Mouse (Mus musculus): ENCODE data around the gene 4930402H24Rik. TPM values are rescaled to one million over a fixed set of nuclear protein-coding genes. Genes with fewer than 3 reads are reported as not detected.

4930402H24Rik gene
- polyA plus RNA-seq, 1 experiment from 2014 or later, result 15.6 TPM

GRCm38 (mm10) chr2:130760876-130761275 is 145.3 kb downstream of the 4930402H24Rik start:
- H3K4me1 ChIP-seq (ENCODE audit: insufficient read depth, low read depth, low read length), result no peaks in the 10 kb centered on the region
- H3K36me3 ChIP-seq (ENCODE audit: insufficient read depth, low read length), result peaks cover 21% of the 10 kb centered on the region; the same call in 1 of the 2 replicates
- H3K9me3 ChIP-seq (ENCODE audit: low read length), result no peaks in the 10 kb centered on the region
- H3K4me2 ChIP-seq (replicated peaks; ENCODE audit: low read depth, low read length), result no peak overlapping the region
- H3K9ac ChIP-seq (replicated peaks; ENCODE audit: low read depth), result no peak overlapping the region
- H3K27me3 ChIP-seq (replicated peaks; ENCODE audit: insufficient read depth, low read length), result no peaks in the 10 kb centered on the region
- H3K27ac ChIP-seq (ENCODE audit: low read length), result no peak overlapping the region
- DNase-seq (ENCODE audit: low spot score) (no peak), ATAC-seq (no peak)
- WGBS, result 83% methylated on average over 6 of the region's 6 CpGs
- TF ChIP-seq CTCF (IDR thresholded peaks at IDR 0.05) (no peak), EP300 (IDR thresholded peaks at IDR 0.05) (no peak)
- H3K4me3 ChIP-seq (ENCODE audit: low read depth, low read length), result no peak overlapping the region

DNA sequence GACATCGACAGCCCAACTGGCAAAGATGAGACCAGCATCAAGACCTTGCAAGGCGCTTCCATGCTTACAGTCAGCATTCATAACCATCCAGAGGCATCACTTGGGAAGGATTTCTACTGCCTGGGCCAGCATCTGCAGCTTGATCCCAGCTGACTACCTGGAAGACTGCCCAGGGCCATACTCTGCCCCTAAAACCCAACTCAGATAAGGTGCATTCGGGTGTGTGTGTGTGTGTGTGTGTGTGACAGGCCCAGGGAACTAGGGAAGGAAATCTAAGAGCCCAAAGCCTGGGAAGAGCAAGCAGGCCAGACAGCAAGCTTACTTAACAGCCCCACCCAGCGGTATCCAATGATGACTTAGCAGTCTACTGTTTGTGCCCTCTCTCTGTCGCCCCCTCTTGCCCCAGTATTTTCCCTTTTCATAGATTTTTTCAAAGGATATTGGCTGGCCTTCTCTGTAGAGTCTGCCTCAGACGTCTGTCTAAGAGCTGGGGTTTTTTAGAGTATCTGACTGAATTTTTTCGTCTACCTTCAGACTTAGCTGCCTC is 151.1 kb downstream of the 4930402H24Rik start:
- 49% methylated on average over 7 of the region's 7 CpGs for WGBS
- ATAC-seq (no peak), DNase-seq (ENCODE audit: low spot score) (no peak)
- Histone ChIP-seq H3K4me1 (ENCODE audit: insufficient read depth, low read depth, low read length) (no peaks in the 10 kb centered on the region), H3K9ac (replicated peaks; ENCODE audit: low read depth) (no peak overlapping the region), H3K4me3 (ENCODE audit: low read depth, low read length) (no peak overlapping the region), H3K9me3 (ENCODE audit: low read length) (no peaks in the 10 kb centered on the region), H3K4me2 (replicated peaks; ENCODE audit: low read depth, low read length) (no peak overlapping the region), H3K27ac (ENCODE audit: low read length) (no peak overlapping the region), H3K27me3 (replicated peaks; ENCODE audit: insufficient read depth, low read length) (no peaks in the 10 kb centered on the region), H3K36me3 (ENCODE audit: insufficient read depth, low read length) (no peaks in the 10 kb centered on the region)
- TF ChIP-seq EP300 (IDR thresholded peaks at IDR 0.05) (no peak), CTCF (IDR thresholded peaks at IDR 0.05) (no peak)

DNA sequence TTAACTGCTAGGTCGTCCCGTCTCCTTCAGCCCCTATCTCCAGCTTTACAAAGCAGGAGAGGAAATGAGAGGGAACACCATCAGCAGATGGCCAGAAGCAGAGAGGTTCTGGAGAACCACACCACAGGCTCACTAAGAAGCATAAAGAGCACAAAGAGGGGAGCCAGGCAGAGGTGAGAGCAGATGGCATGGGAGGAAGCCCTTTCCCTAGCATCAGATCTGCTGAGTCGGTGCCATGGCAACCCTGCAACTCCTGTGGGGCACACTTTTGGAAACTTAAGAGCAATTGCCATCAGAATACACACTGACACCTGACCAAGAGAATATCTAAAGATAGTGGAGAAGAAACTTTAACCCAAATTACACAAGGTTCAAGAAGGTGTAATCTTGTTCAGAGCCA is 151.6 kb downstream of the 4930402H24Rik start:
- TF ChIP-seq EP300 (IDR thresholded peaks at IDR 0.05) (no peak), CTCF (IDR thresholded peaks at IDR 0.05) (no peak)
- no peak overlapping the region for H3K9ac ChIP-seq (replicated peaks; ENCODE audit: low read depth)
- no peaks in the 10 kb centered on the region for H3K9me3 ChIP-seq (ENCODE audit: low read length)
- no peaks in the 10 kb centered on the region for H3K27me3 ChIP-seq (replicated peaks; ENCODE audit: insufficient read depth, low read length)
- no peak for ATAC-seq
- no peaks in the 10 kb centered on the region for H3K4me1 ChIP-seq (ENCODE audit: insufficient read depth, low read depth, low read length)
- no peak overlapping the region for H3K27ac ChIP-seq (ENCODE audit: low read length)
- no peak for DNase-seq (ENCODE audit: low spot score)
- no peak overlapping the region for H3K4me3 ChIP-seq (ENCODE audit: low read depth, low read length)
- no peaks in the 10 kb centered on the region for H3K36me3 ChIP-seq (ENCODE audit: insufficient read depth, low read length)
- 87% methylated on average over 3 of the region's 3 CpGs for WGBS
- H3K4me2 ChIP-seq (replicated peaks; ENCODE audit: low read depth, low read length), result no peak overlapping the region

DNA sequence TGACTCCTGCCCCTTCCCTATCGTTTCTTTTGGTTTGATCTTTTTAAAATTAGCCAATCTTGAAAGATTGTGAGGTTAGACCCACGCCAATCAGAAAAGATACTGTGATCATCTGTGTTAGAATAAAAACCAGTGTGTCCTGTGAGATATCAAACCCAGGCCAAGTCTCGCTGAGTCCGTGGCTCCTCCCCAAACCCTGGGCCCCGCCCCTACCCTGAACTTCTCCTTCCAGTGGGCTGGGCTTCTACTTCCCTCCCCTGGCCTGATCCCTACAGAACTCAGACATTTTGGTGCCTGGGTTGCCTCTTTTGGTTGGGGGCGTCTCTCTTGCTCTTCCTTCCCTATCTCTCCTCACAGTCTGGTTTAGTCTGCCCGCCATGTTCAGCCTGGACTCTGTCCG is 155.8 kb downstream of the 4930402H24Rik start:
- no peak overlapping the region for H3K27ac ChIP-seq (ENCODE audit: low read length)
- no peaks in the 10 kb centered on the region for H3K4me1 ChIP-seq (ENCODE audit: insufficient read depth, low read depth, low read length)
- H3K36me3 ChIP-seq (ENCODE audit: insufficient read depth, low read length), result peaks cover 23% of the 10 kb centered on the region; the same call in 1 of the 2 replicates
- TF ChIP-seq CTCF (IDR thresholded peaks at IDR 0.05) (no peak), EP300 (IDR thresholded peaks at IDR 0.05) (no peak)
- H3K9me3 ChIP-seq (ENCODE audit: low read length), result no peaks in the 10 kb centered on the region
- WGBS, result 56% methylated on average over 8 of the region's 8 CpGs
- H3K9ac ChIP-seq (replicated peaks; ENCODE audit: low read depth), result no peak overlapping the region
- DNase-seq (ENCODE audit: low spot score) (no peak), ATAC-seq (no peak)
- no peaks in the 10 kb centered on the region for H3K27me3 ChIP-seq (replicated peaks; ENCODE audit: insufficient read depth, low read length)
- H3K4me3 ChIP-seq (ENCODE audit: low read depth, low read length), result no peak overlapping the region
- no peak overlapping the region for H3K4me2 ChIP-seq (replicated peaks; ENCODE audit: low read depth, low read length)

- Histone ChIP-seq H3K27me3 (replicated peaks; ENCODE audit: insufficient read depth, low read length) (no peaks in the 10 kb centered on the region), H3K9me3 (ENCODE audit: low read length) (no peaks in the 10 kb centered on the region), H3K9ac (replicated peaks; ENCODE audit: low read depth) (no peak overlapping the region), H3K4me2 (replicated peaks; ENCODE audit: low read depth, low read length) (no peak overlapping the region), H3K27ac (ENCODE audit: low read length) (no peak overlapping the region), H3K36me3 (ENCODE audit: insufficient read depth, low read length) (peaks cover 31% of the 10 kb centered on the region), H3K4me3 (ENCODE audit: low read depth, low read length) (no peak overlapping the region), H3K4me1 (ENCODE audit: insufficient read depth, low read depth, low read length) (no peaks in the 10 kb centered on the region)
- WGBS, result 91% methylated on average over 3 of the region's 3 CpGs
- no peak for DNase-seq (ENCODE audit: low spot score)
- no peak for ATAC-seq
- TF ChIP-seq EP300 (IDR thresholded peaks at IDR 0.05) (no peak), CTCF (IDR thresholded peaks at IDR 0.05) (no peak)
Observed at GRCm38 (mm10) chr2:130749708-130750107, 156.5 kb downstream of the 4930402H24Rik start.

- no peak for TF ChIP-seq CTCF (IDR thresholded peaks at IDR 0.05)
- TF ChIP-seq EP300 (IDR thresholded peaks at IDR 0.05), result no peak
- Histone ChIP-seq H3K36me3 (ENCODE audit: insufficient read depth, low read length) (peaks cover 58% of the 10 kb centered on the region), H3K4me3 (ENCODE audit: low read depth, low read length) (no peak overlapping the region), H3K9ac (replicated peaks; ENCODE audit: low read depth) (no peak overlapping the region), H3K27me3 (replicated peaks; ENCODE audit: insufficient read depth, low read length) (no peaks in the 10 kb centered on the region), H3K4me2 (replicated peaks; ENCODE audit: low read depth, low read length) (no peak overlapping the region), H3K4me1 (ENCODE audit: insufficient read depth, low read depth, low read length) (no peaks in the 10 kb centered on the region), H3K9me3 (ENCODE audit: low read length) (no peaks in the 10 kb centered on the region), H3K27ac (ENCODE audit: low read length) (no peak overlapping the region)
- no peak for DNase-seq (ENCODE audit: low spot score)
- WGBS, result 100% methylated on average over 1 of the region's 1 CpGs
- ATAC-seq, result no peak
Observed at GRCm38 (mm10) chr2:130743576-130743975, 162.6 kb downstream of the 4930402H24Rik start.

DNA sequence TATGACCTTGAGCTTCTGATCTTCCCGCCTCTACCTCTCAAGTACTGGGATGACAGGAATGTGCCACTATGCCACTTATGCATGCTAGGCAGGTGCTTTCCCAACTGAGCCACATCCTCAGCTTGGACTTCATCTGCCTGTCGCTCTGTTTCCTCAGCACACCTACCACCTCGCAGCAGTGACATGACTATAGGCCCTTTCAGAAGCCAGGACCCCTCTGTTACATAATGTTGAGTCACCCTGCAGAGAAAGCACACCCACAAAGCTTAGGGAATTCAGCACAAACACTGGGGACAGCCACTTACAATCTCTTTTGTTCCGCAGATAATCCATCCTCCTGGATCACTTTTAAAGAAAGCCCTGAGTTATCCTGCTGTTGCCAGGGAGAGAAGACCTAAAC is 166.1 kb downstream of the 4930402H24Rik start:
- no peaks in the 10 kb centered on the region for H3K9me3 ChIP-seq (ENCODE audit: low read length)
- peaks cover 39% of the 10 kb centered on the region for H3K36me3 ChIP-seq (ENCODE audit: insufficient read depth, low read length)
- WGBS, result 64% methylated on average over 4 of the region's 4 CpGs
- no peaks in the 10 kb centered on the region for H3K4me1 ChIP-seq (ENCODE audit: insufficient read depth, low read depth, low read length)
- DNase-seq (ENCODE audit: low spot score) (no peak), ATAC-seq (no peak)
- H3K4me2 ChIP-seq (replicated peaks; ENCODE audit: low read depth, low read length), result no peak overlapping the region
- no peaks in the 10 kb centered on the region for H3K27me3 ChIP-seq (replicated peaks; ENCODE audit: insufficient read depth, low read length)
- no peak overlapping the region for H3K4me3 ChIP-seq (ENCODE audit: low read depth, low read length)
- no peak for TF ChIP-seq CTCF (IDR thresholded peaks at IDR 0.05)
- TF ChIP-seq EP300 (IDR thresholded peaks at IDR 0.05), result no peak
- no peak overlapping the region for H3K9ac ChIP-seq (replicated peaks; ENCODE audit: low read depth)
- H3K27ac ChIP-seq (ENCODE audit: low read length), result no peak overlapping the region

Measured in lung, postnatal 0 days (tissue).